ENCODE assay signal across 8 mouse cellular contexts in genomic region chr19:46037925-46038850, GRCm38 (mm10). TPM values are rescaled to one million over a fixed set of nuclear protein-coding genes. Genes with fewer than 3 reads are reported as not detected.
DNase-seq lines count a peak whose midpoint lies in the region; ATAC-seq and TF ChIP-seq lines count a peak whose summit lies in the region.

No protein-coding gene starts in this region.

- 9% methylated on average over 13 of the region's 13 CpGs for WGBS in kidney, embryonic 16.5 days
- WGBS in bone marrow, adult 2 months: 5% methylated on average over 13 of the region's 13 CpGs
- 13% methylated on average over 13 of the region's 13 CpGs for WGBS in forebrain, embryonic 12.5 days
- 19% methylated on average over 13 of the region's 13 CpGs for WGBS in liver, embryonic 11.5 days
- under 1% methylated on average over 13 of the region's 13 CpGs for WGBS in thymus, adult 2 months

- peak overlapping the region; percentile 96 for H3K27ac ChIP-seq in kidney, embryonic 16.5 days (ENCODE audit: low read length)
- peak overlapping the region; percentile 59 for H3K27ac ChIP-seq in bone marrow, adult 2 months (ENCODE audit: control insufficient read depth, insufficient read depth, low read depth, low read length, poor library complexity)
- H3K27ac ChIP-seq in forebrain, embryonic 12.5 days: peak overlapping the region; percentile 99
- peak overlapping the region; percentile 98 for H3K27ac ChIP-seq in liver, embryonic 11.5 days (ENCODE audit: low read depth, low read length)
- H3K27ac ChIP-seq in thymus, adult 2 months (ENCODE audit: control insufficient read depth, insufficient read depth, low read length): peak overlapping the region; percentile 71

- H3K4me1 ChIP-seq in kidney, embryonic 16.5 days (ENCODE audit: insufficient read depth, low read length): peaks cover 60% of the 10 kb centered on the region
- peaks cover 12% of the 10 kb centered on the region for H3K4me1 ChIP-seq in bone marrow, adult 2 months (ENCODE audit: control insufficient read depth, insufficient read depth, low read length)
- H3K4me1 ChIP-seq in forebrain, embryonic 12.5 days: peaks cover 60% of the 10 kb centered on the region
- peaks cover 57% of the 10 kb centered on the region for H3K4me1 ChIP-seq in liver, embryonic 11.5 days (replicated peaks; ENCODE audit: control insufficient read depth, insufficient read depth, low read length)
- H3K4me1 ChIP-seq in thymus, adult 2 months (replicated peaks; ENCODE audit: control insufficient read depth, insufficient read depth, low read length): peaks cover 43% of the 10 kb centered on the region

- DNase-seq in kidney, adult 11 months: no peak
- no peak for DNase-seq in liver, embryonic 11.5 days (ENCODE audit: low spot score)
- DNase-seq in thymus, adult 2 months: peak; percentile 64
- no peak for DNase-seq in ovary, postnatal 10 days (ENCODE audit: low spot score)
- DNase-seq in embryo, embryonic 9.5 days (ENCODE audit: extremely low spot score): no peak

- ATAC-seq in kidney, embryonic 16.5 days (ENCODE audit: low FRiP score, low TSS enrichment): no peak
- ATAC-seq in forebrain, embryonic 12.5 days (ENCODE audit: low FRiP score): no peak
- ATAC-seq in liver, embryonic 11.5 days (replicated peaks; ENCODE audit: low FRiP score): no peak

- peaks cover 36% of the 10 kb centered on the region for H3K36me3 ChIP-seq in kidney, embryonic 16.5 days (ENCODE audit: insufficient read depth, low read length)
- H3K36me3 ChIP-seq in forebrain, embryonic 12.5 days (replicated peaks): peaks cover 33% of the 10 kb centered on the region
- peaks cover 35% of the 10 kb centered on the region for H3K36me3 ChIP-seq in liver, embryonic 11.5 days (ENCODE audit: control insufficient read depth, insufficient read depth, low read length)
- H3K36me3 ChIP-seq in thymus, adult 2 months (ENCODE audit: control insufficient read depth, insufficient read depth, low read length): peaks cover 32% of the 10 kb centered on the region

- no peak for TF ChIP-seq CTCF in bone marrow, adult 2 months (IDR thresholded peaks at IDR 0.05; ENCODE audit: control insufficient read depth, insufficient read depth, low read length)
- no peak for TF ChIP-seq CTCF in thymus, adult 2 months (IDR thresholded peaks at IDR 0.05; ENCODE audit: borderline replicate concordance, control insufficient read depth, extremely low read depth, insufficient read depth, low read length, poor library complexity)

- peak overlapping the region; percentile 81 for H3K9ac ChIP-seq in kidney, embryonic 16.5 days (replicated peaks; ENCODE audit: low read length)
- H3K9ac ChIP-seq in forebrain, embryonic 12.5 days: peak overlapping the region; percentile 99
- peak overlapping the region; percentile 96 for H3K9ac ChIP-seq in liver, embryonic 11.5 days (ENCODE audit: low read depth, low read length)

- peak overlapping the region; percentile 94 for H3K4me2 ChIP-seq in kidney, embryonic 16.5 days (replicated peaks; ENCODE audit: low read depth, low read length)
- peak overlapping the region; percentile 100 for H3K4me2 ChIP-seq in forebrain, embryonic 12.5 days
- H3K4me2 ChIP-seq in liver, embryonic 11.5 days: peak overlapping the region; percentile 92

- H3K4me3 ChIP-seq in kidney, embryonic 16.5 days (ENCODE audit: low read length): peak overlapping the region; percentile 68
- peak overlapping the region; percentile 81 for H3K4me3 ChIP-seq in bone marrow, adult 2 months (replicated peaks; ENCODE audit: control insufficient read depth, low read depth, low read length)
- peak overlapping the region; percentile 95 for H3K4me3 ChIP-seq in forebrain, embryonic 12.5 days (replicated peaks)
- peak overlapping the region; percentile 95 for H3K4me3 ChIP-seq in liver, embryonic 11.5 days (ENCODE audit: low read depth, low read length)
- H3K4me3 ChIP-seq in thymus, adult 2 months (ENCODE audit: control insufficient read depth, insufficient read depth, low read length): peak overlapping the region; percentile 99

- no peak for TF ChIP-seq POLR2A in bone marrow, adult 2 months (IDR thresholded peaks at IDR 0.05; ENCODE audit: borderline replicate concordance, control insufficient read depth, low read depth, low read length)
- TF ChIP-seq POLR2A in thymus, adult 2 months (IDR thresholded peaks at IDR 0.05; ENCODE audit: control insufficient read depth, extremely low read depth, insufficient read depth, low read length, poor library complexity): no peak

- H3K27me3 ChIP-seq in kidney, embryonic 16.5 days (ENCODE audit: insufficient read depth, low read length): no peaks in the 10 kb centered on the region
- H3K27me3 ChIP-seq in forebrain, embryonic 12.5 days: no peaks in the 10 kb centered on the region
- no peaks in the 10 kb centered on the region for H3K27me3 ChIP-seq in liver, embryonic 11.5 days (replicated peaks; ENCODE audit: control insufficient read depth, insufficient read depth, low read length)
- H3K27me3 ChIP-seq in thymus, adult 2 months (ENCODE audit: control insufficient read depth, insufficient read depth, low read length): no peaks in the 10 kb centered on the region; the same call in 1 of the 2 replicates

- H3K9me3 ChIP-seq in kidney, embryonic 16.5 days (ENCODE audit: low read length): no peaks in the 10 kb centered on the region
- no peaks in the 10 kb centered on the region for H3K9me3 ChIP-seq in forebrain, embryonic 12.5 days
- no peaks in the 10 kb centered on the region for H3K9me3 ChIP-seq in liver, embryonic 11.5 days (ENCODE audit: control insufficient read depth, low read length)

RNA-seq across cellular contexts. Expression of gene Pprc1, which starts 6.5 kb away (rescaled TPM):
- 34.2 and 36.2 TPM in 2 replicates for polyA plus RNA-seq in kidney, embryonic 16.5 days (2015; fragmentation: Nextera tagmentation; extraction: Ambion mirVana)
- polyA plus RNA-seq in bone marrow, adult 2 months (2011; ENCODE audit: insufficient read depth, insufficient read length, low replicate concordance, missing spikeins): 42.0 and 51.5 TPM in 2 replicates
- polyA plus RNA-seq in forebrain, embryonic 12.5 days (2016; fragmentation: Nextera tagmentation; extraction: Ambion mirVana): 37.1 and 41.7 TPM in 2 replicates
- polyA plus RNA-seq in liver, embryonic 11.5 days (2014; fragmentation: Nextera tagmentation; extraction: Ambion mirVana): 73.2 and 77.2 TPM in 2 replicates
- polyA plus RNA-seq in thymus, adult 2 months (2012; rRNA removed): 42.8 and 44.1 TPM in 2 replicates

RNA-seq across cellular contexts. Expression of gene Ldb1, which starts 6.8 kb away (rescaled TPM):
- 57.0 and 88.2 TPM in 2 replicates for polyA plus RNA-seq in kidney, embryonic 16.5 days (2015; fragmentation: Nextera tagmentation; extraction: Ambion mirVana)
- polyA plus RNA-seq in bone marrow, adult 2 months (2011; ENCODE audit: insufficient read depth, insufficient read length, low replicate concordance, missing spikeins): 177 and 217 TPM in 2 replicates
- 138 and 139 TPM in 2 replicates for polyA plus RNA-seq in forebrain, embryonic 12.5 days (2016; fragmentation: Nextera tagmentation; extraction: Ambion mirVana)
- 67.5 and 78.9 TPM in 2 replicates for polyA plus RNA-seq in liver, embryonic 11.5 days (2014; fragmentation: Nextera tagmentation; extraction: Ambion mirVana)
- 699 and 772 TPM in 2 replicates for polyA plus RNA-seq in thymus, adult 2 months (2012; rRNA removed)

RNA-seq across cellular contexts. Expression of gene Hps6, which starts 34.9 kb away (rescaled TPM):
- polyA plus RNA-seq in kidney, embryonic 16.5 days (2015; fragmentation: Nextera tagmentation; extraction: Ambion mirVana): 9.8 and 10.5 TPM in 2 replicates
- 1.2 and 1.9 TPM in 2 replicates for polyA plus RNA-seq in bone marrow, adult 2 months (2011; ENCODE audit: insufficient read depth, insufficient read length, low replicate concordance, missing spikeins)
- polyA plus RNA-seq in forebrain, embryonic 12.5 days (2016; fragmentation: Nextera tagmentation; extraction: Ambion mirVana): 2.7 TPM in 2 replicates
- 4.9 and 5.4 TPM in 2 replicates for polyA plus RNA-seq in liver, embryonic 11.5 days (2014; fragmentation: Nextera tagmentation; extraction: Ambion mirVana)
- polyA plus RNA-seq in thymus, adult 2 months (2012; rRNA removed): 9.4 and 11.9 TPM in 2 replicates

RNA-seq across cellular contexts. Expression of gene Nolc1, which starts 37.5 kb away (rescaled TPM):
- polyA plus RNA-seq in kidney, embryonic 16.5 days (2015; fragmentation: Nextera tagmentation; extraction: Ambion mirVana): 85.7 and 93.2 TPM in 2 replicates
- polyA plus RNA-seq in bone marrow, adult 2 months (2011; ENCODE audit: insufficient read depth, insufficient read length, low replicate concordance, missing spikeins): 36.1 and 52.2 TPM in 2 replicates
- polyA plus RNA-seq in forebrain, embryonic 12.5 days (2016; fragmentation: Nextera tagmentation; extraction: Ambion mirVana): 117 and 118 TPM in 2 replicates
- 211 TPM in 2 replicates for polyA plus RNA-seq in liver, embryonic 11.5 days (2014; fragmentation: Nextera tagmentation; extraction: Ambion mirVana)
- polyA plus RNA-seq in thymus, adult 2 months (2012; rRNA removed): 19.5 and 23.3 TPM in 2 replicates

RNA-seq across cellular contexts. Expression of gene Armh3, which starts 39.9 kb away (rescaled TPM):
- polyA plus RNA-seq in kidney, embryonic 16.5 days (2015; fragmentation: Nextera tagmentation; extraction: Ambion mirVana): 20.9 and 21.9 TPM in 2 replicates
- polyA plus RNA-seq in bone marrow, adult 2 months (2011; ENCODE audit: insufficient read depth, insufficient read length, low replicate concordance, missing spikeins): 2.8 and 5.3 TPM in 2 replicates
- polyA plus RNA-seq in forebrain, embryonic 12.5 days (2016; fragmentation: Nextera tagmentation; extraction: Ambion mirVana): 19.3 and 20.3 TPM in 2 replicates
- polyA plus RNA-seq in liver, embryonic 11.5 days (2014; fragmentation: Nextera tagmentation; extraction: Ambion mirVana): 9.2 and 12.2 TPM in 2 replicates
- 10.9 and 11.2 TPM in 2 replicates for polyA plus RNA-seq in thymus, adult 2 months (2012; rRNA removed)
